Mouse (Mus musculus) testis, postnatal 10 days (tissue): ENCODE measurements around the gene Aven.

Experiments used
- DNase-seq: peaks from one replicate; pipeline ENCODE4 v3.0.0; 2021; ENCODE audit warnings: low spot score

Gene Aven

DNA sequence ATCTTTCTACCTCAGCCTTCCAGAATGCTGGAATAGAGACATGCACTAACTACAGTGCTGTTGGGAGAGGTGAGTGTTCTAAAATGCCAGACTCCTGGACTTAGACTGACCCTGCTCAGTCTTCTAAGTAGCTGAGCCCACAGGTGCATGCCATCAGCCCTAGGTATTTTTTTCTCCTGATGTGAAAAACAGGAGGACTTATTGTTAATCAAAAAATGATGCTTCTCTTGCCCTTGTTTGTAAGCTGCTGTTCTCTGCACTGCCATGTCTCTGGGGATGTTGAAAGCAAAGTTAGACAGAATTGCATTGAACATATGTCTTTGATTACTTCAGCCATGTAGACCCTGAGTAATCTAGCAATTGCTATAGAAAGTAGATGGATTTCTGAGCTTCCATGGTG lies 64.7 kb downstream of the Aven start:
- DNase-seq: no peak

DNA sequence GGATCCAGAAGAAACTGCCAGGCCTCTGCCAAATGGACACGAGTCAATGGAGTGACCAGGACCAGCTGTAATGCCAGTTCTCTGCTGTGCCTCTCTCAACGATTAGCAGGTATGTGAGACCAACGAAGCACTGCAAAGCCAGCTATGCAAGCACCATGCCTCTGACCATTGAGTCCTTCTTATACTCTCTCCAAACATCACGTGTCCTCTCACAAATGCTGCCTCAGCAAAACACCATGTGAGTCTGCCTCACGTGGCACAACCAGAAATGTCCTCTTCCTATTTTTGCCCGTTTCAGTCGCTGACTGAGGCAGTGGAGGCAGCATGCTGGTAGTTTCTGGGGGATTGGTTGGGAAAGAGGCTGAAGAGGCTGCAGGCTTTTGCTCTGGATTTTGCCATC lies 68.8 kb downstream of the Aven start:
- no peak for DNase-seq

DNA sequence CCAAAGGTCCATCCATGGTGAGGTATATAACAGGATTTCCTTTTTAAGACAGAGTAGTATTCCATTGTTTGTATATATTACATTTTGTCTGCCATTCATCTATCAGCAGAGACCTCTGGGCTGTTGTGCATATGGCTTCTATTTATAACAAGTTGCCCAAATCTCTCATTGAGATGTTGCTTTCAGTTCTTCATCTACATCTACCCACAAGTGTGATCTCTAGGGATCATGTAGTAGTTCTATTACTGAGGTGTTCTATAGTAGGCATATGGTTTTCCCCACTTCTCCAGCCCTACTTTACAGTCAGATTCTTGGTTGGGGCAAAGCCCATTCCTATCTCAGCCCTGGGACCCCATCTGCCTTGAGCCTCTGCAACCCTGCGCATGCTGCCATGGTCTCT lies 72.3 kb downstream of the Aven start:
- DNase-seq: no peak

DNA sequence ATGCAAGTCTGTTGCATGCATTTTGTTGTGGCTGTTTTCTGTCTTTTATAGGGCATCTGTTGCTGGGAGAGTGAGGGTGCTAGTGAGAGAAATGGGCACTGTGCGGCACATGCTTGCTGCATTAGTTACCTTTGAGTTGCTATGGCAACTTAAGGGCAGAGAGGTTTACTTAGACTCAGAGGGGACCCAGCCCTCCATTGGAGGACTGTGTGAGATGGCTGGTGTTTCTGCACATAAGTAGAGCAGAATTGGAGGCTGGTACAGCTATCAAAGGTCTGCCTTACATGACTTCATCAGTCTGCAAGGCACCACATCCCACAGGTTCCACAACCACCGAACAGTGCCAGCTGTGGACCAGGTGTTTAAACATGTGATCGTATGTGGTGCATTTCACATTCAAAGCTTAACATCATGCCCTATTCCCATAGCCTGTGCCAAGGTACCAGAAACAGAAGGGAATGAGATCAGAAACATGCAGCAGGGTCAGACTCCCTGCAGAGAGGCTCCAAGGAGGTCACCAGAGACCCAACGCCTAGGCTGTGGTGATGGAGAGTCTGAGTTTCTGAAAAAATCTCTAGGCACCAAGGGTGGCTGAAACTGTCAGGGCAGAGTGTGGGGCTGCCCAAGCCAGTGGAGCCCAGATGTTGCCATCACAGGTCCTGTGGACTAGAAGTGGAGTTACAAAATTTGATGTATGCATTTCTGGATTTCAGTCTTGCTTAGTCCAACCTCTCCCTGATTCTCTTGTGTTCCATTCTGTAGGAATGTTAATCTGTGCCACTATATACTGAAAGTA lies 73.7 kb downstream of the Aven start:
- DNase-seq: no peak

DNA sequence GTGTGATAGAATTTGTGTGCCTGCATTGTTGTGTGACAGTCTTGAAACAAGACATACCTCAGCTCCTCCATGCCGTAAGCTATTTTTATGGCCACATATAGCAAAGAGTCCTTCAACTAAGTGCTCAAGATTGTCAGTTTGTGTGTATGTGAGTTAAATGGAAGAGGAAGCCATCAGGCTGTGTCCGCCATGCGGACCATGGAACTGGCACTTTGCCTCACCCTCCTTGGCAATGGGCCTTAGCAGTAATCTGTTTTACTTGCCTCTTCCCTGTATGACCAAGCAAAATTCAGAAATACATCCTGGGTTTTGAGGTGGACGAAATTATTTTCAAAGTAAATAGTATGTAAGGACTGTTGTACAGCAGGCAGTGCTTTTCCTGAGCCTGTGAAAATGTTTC lies 75.0 kb downstream of the Aven start:
- no peak for DNase-seq

DNA sequence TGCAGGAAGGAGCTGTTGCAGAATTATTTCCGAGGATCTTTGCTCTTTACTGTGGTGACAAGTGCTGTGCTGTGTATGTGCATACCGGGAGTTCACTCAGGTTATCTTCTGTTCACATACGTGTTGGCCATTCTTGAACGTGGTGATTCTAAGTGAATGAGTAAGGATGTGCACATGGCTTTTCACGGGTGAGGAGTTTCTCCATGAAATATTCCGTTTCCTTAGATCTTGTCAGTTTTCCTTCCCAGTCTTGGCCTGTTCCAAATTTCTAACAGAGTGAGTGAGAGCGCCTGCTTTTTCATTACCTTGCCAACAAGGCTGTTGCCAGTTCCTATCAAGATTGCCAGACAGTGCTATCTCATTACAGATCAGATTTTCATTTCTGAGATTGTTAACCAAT lies 98.2 kb downstream of the Aven start:
- no peak for DNase-seq

DNA sequence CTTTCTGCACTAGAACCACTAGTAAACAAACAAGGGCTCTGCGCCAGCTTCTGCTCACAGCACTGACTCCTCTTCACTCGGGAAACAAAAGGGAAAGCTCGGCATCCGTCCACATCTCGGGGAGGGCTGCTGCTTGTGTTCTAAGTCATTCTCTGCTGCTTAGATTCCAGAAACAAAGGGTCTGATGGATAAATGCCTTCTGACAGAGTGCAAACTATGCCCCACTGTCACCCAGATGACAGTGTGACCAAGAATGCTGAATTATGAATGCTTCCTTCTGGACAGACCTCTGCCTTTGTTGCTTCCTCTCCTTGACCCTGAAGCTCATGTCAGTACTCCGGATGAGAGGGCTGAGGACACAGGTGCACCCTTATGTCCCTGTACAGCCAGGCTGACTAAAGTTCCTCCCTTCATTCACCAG lies 98.7 kb downstream of the Aven start:
- peak; percentile 58 for DNase-seq

DNA sequence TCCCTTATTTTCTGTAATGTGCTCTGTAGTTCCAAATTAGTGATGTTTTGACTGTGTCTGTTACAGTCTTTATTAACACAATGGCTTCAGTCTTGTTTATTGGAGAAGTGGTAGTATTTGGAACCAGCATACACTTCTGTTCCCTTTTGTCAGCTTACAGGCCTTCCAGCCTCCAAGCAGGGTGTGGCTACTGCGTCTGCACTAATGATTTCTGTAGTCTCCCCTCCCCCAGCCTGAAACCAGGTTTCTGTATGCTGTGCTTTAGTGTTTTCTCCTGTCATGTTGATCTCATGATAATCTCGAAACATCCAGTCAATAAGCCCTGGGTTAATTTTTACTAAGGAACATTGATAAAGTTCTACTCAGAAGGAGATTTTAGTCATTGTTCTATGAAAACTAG lies 100.6 kb downstream of the Aven start:
- DNase-seq: no peak

DNA sequence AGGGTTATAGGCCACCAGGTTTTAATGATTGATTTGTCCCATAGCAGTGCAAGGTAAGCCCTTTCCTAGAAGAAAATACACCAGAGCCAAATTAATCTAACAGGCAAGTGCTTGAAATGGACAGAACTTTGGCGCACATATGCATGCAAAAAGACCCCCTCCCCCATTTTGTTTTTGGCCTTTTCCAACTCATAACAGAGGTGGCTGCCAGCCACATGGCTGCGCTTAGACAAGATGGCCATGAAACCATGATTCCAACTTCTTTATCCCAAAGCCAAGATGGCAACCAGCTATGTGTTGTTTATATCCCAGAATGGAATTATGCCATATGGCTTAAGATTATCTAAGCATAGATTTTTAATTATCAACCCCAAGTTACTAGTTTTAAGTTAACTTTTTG lies 101.0 kb downstream of the Aven start:
- no peak for DNase-seq

DNA sequence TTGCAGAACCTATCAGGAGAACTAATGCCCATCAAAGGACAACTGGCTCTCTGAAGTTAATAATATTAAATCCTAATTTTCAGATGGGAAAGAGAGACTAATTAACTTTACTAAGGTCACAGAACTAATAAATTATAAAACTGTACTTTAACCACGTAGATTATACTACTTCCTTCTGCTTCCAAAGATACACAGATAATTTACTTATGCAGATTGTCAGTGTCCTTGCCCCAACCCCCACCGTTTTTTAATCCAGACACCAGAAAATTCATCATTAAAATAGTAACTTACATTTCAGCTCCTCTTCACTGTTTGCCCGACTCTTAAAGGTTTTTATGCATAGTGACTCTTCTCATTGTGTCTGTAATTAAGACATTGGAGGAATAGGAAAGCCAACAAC lies 103.0 kb downstream of the Aven start:
- no peak for DNase-seq

DNA sequence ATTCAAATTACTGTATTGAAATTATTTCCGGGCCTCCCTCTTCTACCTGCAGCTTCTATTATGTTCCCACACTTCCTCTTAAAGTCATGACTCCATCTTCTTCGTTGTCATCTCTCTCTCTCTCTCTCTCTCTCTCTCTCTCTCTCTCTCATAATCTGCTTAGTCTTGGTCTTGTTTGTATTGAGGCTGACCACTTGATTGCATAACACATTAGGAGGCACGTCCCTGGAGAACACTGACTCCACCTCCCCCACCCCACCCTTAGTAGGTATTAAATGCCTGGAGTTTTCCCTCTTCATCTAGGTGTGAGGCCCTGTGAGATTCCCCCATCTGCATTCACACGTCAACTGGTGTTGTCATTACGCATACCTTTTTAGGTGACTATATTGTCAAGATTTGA lies 103.7 kb downstream of the Aven start:
- DNase-seq: no peak

DNA sequence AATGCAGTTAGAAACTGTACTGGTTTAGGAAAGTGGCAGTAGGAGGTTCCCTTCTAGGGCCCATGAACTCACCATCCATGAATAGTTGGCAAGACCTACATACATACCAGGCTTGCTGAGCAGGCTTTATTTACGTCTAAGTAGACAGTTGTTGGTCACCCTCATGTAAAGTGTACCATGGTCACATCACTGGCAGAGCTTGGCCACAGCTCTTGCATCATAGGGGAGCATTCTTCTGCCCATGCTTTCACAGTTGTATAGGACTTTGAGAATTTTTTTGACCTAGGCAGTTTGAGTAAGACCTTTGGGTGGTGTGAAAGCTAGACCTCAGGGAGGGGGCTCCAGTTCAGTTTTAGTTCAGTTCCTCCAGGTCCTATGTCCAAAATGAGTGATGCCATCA lies 104.3 kb downstream of the Aven start:
- no peak for DNase-seq

DNA sequence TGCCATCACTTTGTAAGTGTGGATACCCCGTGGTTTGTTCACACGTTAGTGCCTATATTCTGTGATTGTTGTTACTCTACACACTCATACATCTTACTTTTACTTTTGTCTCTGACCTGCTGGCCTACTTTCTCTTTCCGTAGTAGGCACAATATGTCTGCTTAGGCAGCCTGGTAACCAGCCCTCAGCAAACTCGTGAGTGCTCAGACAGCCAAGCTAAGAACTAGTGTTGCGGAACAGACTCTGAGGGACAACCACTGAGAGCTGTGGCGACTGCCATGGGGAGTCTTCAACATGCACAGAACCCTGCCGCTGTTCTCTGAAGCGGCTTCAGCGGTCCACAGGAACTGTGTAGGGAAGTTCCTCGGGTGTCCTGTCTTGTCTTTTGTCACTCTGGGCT lies 107.5 kb downstream of the Aven start:
- DNase-seq: no peak

DNA sequence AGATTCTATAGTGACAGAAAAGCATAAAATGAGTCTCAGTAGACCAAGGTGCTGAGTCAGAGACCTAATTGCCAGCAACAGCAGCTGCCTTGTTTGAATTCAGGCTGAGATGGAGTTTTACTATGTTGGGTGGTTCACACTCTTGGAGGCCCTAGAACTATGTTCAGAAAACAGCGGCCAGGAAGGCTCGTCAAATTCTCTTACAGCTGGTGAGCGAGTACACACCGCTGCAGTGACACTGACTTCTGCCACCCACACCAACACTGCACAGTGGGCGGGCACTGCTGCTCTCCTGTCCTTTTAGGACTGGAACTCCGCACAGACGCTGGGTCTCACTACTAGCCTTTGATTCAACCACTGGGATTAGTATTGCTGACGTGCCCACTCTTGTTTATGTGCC lies 109.7 kb downstream of the Aven start:
- DNase-seq: no peak

DNA sequence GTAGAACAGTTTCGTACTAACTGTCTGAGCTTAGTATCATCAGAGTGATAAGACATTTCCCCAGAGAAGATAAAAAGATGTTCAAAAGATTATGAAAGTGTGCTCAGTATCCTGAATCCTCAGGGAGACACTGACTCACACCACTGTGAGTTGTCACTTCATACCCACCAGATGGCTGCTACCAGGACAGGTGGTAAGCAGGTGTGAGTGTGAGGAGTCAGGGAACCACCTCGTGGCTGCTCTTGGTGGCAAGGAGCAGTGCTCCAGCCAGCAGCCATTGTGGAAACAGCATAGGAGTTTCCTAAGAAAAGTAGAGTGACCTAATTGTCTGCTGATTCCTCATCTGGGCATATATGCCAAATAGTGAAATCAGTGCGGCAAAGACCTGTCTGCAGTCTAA lies 113.8 kb downstream of the Aven start:
- DNase-seq: no peak

DNA sequence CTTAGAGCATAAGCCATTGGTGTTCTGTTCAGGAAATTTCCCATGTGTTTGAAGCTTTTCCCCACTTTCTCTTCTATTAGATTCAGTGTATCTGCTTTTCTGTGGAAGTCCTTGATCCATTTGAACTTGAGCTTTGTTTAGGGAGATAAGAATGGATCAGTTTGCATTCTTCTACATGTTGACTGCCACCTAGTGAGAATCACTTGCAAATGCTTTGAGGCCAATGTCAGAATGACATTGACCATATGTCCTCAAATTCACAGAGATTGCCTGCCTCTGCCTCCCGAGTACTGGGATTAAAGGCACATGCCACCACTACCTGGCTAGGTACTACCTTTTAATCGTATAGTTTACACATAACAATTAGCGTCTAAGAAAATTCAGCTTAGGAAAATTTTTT lies 119.9 kb downstream of the Aven start:
- no peak for DNase-seq

DNA sequence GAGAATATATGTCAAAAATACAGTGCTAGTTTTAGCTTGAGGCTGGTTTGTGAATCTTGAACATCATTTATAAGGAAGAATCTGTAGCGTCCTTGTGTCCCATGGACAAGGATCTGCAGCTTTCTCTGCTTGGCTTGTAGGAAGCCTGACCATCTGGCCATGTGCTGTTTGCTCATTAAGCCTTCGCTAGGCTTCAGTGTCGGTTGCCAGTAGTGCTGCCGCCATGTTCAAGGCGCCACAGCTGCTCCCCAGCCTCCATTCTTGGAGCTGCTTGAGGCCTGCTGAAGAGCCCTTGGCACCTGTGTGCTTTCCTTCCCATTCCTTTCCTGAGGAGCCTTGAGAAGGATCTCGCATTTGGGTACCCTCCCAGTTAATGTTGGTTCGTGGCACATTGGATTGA lies 121.6 kb downstream of the Aven start:
- no peak for DNase-seq

DNA sequence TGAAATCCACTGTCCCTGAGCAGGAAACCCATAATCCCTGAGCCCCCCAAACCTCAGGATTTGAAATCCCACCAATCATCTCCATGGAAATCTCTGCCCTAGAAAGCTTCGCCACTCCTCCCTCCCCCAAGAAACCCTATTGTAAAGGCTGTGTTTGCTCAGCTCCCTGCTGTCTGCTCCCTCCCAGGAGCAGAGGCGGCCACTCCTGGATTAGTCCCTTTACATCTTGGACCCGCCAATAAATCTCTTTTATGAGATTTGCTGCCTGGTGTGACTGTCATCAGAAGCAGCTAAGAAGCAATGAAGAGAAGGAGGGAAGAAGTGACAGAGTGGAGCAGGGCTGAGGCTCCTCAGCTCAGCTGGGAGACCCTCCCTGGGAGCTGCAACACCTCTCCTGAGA lies 124.4 kb downstream of the Aven start:
- no peak for DNase-seq

DNA sequence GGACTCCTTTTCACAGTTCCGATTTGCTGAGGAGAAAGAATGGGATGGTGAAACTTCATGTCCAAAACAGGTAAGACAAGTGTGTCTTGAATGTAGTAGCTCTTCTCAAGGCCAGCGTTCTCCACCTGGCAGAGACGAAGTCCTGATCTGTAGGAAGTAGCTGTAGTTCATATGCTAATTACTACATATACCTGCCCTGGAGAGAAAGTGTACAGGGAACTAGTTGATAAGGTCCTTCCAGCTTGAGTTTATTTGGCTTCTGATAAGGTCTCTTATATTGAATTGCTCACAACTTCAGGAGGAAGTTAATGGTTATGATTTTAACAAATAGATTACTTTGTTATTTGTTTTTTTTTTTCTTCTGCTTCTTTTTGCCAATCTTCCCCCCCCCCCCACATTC lies 132.4 kb downstream of the Aven start:
- DNase-seq: no peak

DNA sequence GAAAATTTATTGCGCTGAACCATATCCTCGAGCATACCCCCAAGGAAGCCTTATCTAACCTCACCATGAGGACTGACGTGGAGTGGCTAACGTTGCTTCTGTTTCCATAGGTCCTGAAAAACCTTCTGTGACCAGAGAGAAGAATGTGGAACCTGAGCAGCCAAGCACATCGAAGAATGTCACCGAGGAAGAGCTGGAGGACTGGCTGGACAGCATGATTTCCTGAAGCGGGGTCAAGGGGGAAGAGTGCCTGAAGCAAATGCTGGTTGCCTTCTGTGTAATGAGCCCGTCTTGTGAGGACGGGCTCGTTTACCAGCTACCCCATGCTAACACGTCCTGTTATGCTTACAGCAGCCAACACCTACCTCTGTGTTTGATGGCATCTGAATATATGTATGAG lies 137.9 kb downstream of the Aven start:
- DNase-seq: no peak

DNA sequence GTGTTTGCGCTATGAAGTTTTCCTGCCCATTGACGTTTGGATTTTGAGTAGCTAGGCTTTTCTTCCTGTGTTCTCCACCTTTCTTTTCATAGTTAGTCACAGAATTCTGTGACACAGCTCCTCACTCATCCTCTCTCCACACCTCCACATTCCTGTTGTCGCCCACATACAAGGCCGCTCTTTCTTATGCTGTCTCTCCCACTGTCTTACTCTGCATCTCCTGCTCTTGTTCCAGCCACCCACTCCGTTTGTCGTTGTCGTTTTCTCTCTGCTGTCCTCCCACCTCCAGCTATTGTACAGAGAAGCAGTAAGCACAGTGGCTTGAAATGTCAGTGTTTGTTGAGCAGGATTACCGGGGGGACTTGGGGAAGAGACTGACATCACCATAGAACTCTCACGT lies 139.8 kb downstream of the Aven start:
- DNase-seq: no peak

DNA sequence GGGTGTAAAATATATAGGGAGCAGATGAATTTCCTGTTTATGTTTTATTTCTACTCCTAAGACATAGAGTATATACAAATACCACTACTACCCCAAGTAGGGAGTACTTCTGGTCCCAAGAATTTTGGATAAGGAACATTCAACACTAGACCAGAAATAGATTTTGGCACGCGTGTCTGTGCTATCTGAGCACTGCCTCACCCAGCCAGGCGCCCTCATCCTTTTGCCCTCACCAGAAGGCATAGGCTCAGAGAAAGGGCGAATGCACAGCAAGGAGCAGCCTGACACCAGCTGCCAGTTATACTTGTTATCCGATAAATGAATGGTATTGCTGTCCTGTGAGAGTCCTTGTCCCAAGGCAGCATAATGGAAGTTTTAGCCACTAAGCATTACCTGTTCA lies 144.4 kb downstream of the Aven start:
- no peak for DNase-seq

DNA sequence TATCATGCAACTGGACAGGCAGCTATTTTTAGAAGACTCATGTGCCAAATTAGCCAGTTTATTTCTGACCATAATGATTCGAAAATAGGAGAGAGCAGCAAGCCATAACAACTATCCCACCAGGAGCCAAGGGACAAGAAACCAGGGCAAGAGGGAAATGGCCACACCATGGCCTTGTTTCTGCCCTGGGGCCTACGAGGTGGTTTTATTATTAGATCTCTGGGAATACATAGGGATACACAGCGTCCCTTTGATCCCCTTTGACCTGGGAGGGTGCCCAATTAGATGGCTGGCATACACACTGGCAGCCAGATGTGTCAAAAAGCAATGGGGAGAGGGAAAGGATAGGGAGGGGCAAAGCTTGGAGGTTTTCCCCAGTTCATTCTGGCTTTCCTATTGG lies 161.1 kb downstream of the Aven start:
- no peak for DNase-seq

DNA sequence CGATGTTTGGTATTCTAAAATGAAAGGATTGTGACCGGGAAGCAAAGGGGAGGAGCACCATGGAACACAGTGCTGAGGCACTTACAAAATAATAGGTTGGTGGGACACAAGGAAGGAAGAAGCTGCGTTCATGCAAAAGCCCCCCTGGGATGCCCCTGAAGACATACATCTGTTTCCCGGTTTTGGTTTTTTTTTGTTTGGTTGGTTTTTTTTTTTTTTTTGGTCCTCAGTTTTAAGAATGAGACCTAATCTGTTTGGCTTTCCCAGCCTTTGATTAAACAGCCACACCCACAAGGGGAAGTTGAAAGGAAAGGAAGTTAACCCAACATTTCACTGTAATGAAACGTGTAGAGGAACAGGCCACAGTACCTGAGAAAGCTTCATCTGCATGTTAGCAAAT lies 163.4 kb downstream of the Aven start:
- DNase-seq: no peak

DNA sequence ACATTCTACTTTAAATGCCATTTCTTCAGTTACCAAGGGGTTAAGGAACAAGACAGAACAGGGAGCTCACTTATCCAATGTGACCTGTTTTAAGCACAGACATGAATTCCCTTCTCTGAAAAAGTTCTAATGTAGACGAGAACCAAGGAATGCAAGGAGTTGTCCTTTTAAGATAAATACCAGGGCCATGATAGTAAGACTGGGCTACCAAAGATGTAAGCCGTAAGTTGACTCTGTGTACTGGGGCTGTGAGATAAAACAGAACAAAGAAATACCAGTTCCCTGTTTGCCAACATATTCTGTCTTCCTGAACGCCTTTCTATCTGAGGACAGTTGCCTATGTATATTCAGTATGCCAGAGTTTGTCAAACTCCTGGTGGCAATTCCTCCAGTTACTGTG lies 176.7 kb downstream of the Aven start:
- no peak for DNase-seq
